Mouse (Mus musculus) ES-Bruce4 (cell line): ENCODE measurements around the gene Frmd4b.

Experiments
- CTCF ChIP-seq: IDR thresholded peaks from one replicate; pipeline ENCODE4 v1.8.1; 2011; ENCODE audit warnings: low read depth, low read length
- EP300 ChIP-seq: IDR thresholded peaks from 2 replicates; pipeline ENCODE4 v1.6.1; 2011; ENCODE audit warnings: low read depth, low read length; ENCODE audit not compliant: insufficient read depth
- POLR2A ChIP-seq: IDR thresholded peaks from one replicate; pipeline ENCODE4 v1.8.1; 2011; ENCODE audit warnings: low read length; ENCODE audit not compliant: insufficient read depth

DNA sequence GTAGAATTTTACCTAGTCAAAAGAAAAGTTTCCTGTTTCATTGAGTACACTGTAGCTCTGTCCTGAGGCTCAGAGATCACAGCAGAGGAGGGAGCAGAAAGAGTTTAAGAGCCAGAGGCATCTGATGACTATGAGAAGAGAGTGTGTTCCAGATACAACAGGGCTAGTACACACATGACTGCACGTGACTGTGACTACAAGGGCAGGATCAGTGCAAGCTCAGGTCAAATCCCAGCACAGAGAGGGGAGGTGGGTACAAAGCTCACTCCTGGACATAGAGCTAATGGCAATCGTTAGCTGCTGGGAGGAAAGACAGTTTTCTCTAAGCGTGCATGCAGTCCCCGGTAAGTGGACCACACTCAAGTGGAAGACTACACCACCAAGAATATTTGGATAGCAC lies 37.6 kb downstream of the Frmd4b start:
- TF ChIP-seq CTCF, result no peak
- TF ChIP-seq EP300, result no peak
- no peak for TF ChIP-seq POLR2A
